Mouse (Mus musculus) megakaryocyte, embryonic 14.5 days (primary cell): Measurements from ENCODE around the gene Aptx. TPM values are rescaled to one million over a fixed set of nuclear protein-coding genes. Genes with fewer than 3 reads are reported as not detected.

Experiments used
- H3K27me3 ChIP-seq: replicated peaks from 2 replicates; pipeline ENCODE3; 2012; ENCODE audit warnings: inconsistent platforms
- H3K36me3 ChIP-seq: replicated peaks from 2 replicates; pipeline ENCODE3; 2012; ENCODE audit warnings: low read length, inconsistent platforms, mixed read lengths
- H3K4me1 ChIP-seq: 2 replicates; pipeline ENCODE4 v1.6.1; 2012; ENCODE audit warnings: inconsistent platforms
- H3K4me3 ChIP-seq: replicated peaks from 2 replicates; pipeline ENCODE3; 2012; ENCODE audit warnings: moderate library complexity, mild to moderate bottlenecking, inconsistent platforms
- H3K9me3 ChIP-seq: 2 replicates; pipeline ENCODE4 v1.6.1; 2012; ENCODE audit warnings: inconsistent platforms
- FLI1 ChIP-seq: IDR thresholded peaks from 2 replicates; pipeline ENCODE4 v1.6.1; 2012; ENCODE audit warnings: low read length, inconsistent platforms, mixed read lengths
- GATA1 ChIP-seq: IDR thresholded peaks from 3 replicates; pipeline ENCODE4 v1.6.1; 2012; ENCODE audit warnings: mixed read lengths, low read length, inconsistent platforms, borderline replicate concordance
- polyA plus RNA-seq: library from polyadenylated mRNA; stranded (reverse); fragments of >175 nt; gene quantifications from 2 replicates; pipeline ENCODE4 v1.2.3, GENCODE M21; 2012; ENCODE audit warnings: low replicate concordance; ENCODE audit not compliant: insufficient read depth

Gene Aptx
- polyA plus RNA-seq, 1 experiment, result 7.4 TPM

- peaks cover 4% of the 10 kb centered on the region; the same call in 1 of the 2 replicates for H3K4me1 ChIP-seq
- no peaks in the 10 kb centered on the region for H3K36me3 ChIP-seq
- peaks cover 6% of the 10 kb centered on the region; the same call in 1 of the 2 replicates for H3K9me3 ChIP-seq
- no peak for TF ChIP-seq FLI1
- H3K4me3 ChIP-seq, result no peak overlapping the region
- H3K27me3 ChIP-seq, result peaks cover 19% of the 10 kb centered on the region
Measured at GRCm38 (mm10) chr4:40677132-40677531, 25.9 kb downstream of the Aptx start.

- peaks cover 6% of the 10 kb centered on the region; the same call in 1 of the 2 replicates for H3K9me3 ChIP-seq
- H3K4me3 ChIP-seq, result no peak overlapping the region
- TF ChIP-seq GATA1, result no peak
- no peak for TF ChIP-seq FLI1
- no peaks in the 10 kb centered on the region for H3K36me3 ChIP-seq
- H3K27me3 ChIP-seq, result peaks cover 19% of the 10 kb centered on the region
- peaks cover 4% of the 10 kb centered on the region; the same call in 1 of the 2 replicates for H3K4me1 ChIP-seq
Measured at GRCm38 (mm10) chr4:40676338-40676737, 26.7 kb downstream of the Aptx start.

GRCm38 (mm10) chr4:40673526-40673925 is 29.5 kb downstream of the Aptx start:
- peaks cover 17% of the 10 kb centered on the region for H3K27me3 ChIP-seq
- H3K4me3 ChIP-seq, result no peak overlapping the region
- peaks cover 6% of the 10 kb centered on the region; the same call in 1 of the 2 replicates for H3K9me3 ChIP-seq
- H3K36me3 ChIP-seq, result no peaks in the 10 kb centered on the region
- TF ChIP-seq GATA1 (no peak), FLI1 (no peak)
- H3K4me1 ChIP-seq, result peaks cover 4% of the 10 kb centered on the region; the same call in 1 of the 2 replicates

GRCm38 (mm10) chr4:40666237-40667012 is 36.6 kb downstream of the Aptx start:
- Histone ChIP-seq H3K4me1 (0 out of 2 replicates have a peak, but pooled peaks cover 6% of the 10 kb centered on the region), H3K36me3 (no peaks in the 10 kb centered on the region), H3K4me3 (no peak overlapping the region), H3K27me3 (peaks cover 2% of the 10 kb centered on the region), H3K9me3 (peaks cover 18% of the 10 kb centered on the region)
- TF ChIP-seq FLI1 (no peak), GATA1 (no peak)

- Histone ChIP-seq H3K9me3 (no peaks in the 10 kb centered on the region), H3K36me3 (no peaks in the 10 kb centered on the region), H3K27me3 (no peaks in the 10 kb centered on the region), H3K4me1 (peaks cover 13% of the 10 kb centered on the region), H3K4me3 (no peak overlapping the region)
- TF ChIP-seq GATA1, result no peak
- no peak for TF ChIP-seq FLI1
Measured at GRCm38 (mm10) chr4:40651055-40651454, 51.9 kb downstream of the Aptx start.

- peaks cover 5% of the 10 kb centered on the region; the same call in 1 of the 2 replicates for H3K9me3 ChIP-seq
- no peaks in the 10 kb centered on the region for H3K36me3 ChIP-seq
- H3K4me3 ChIP-seq, result peak overlapping the region; percentile 10
- H3K27me3 ChIP-seq, result no peaks in the 10 kb centered on the region
- TF ChIP-seq FLI1 (no peak), GATA1 (no peak)
- H3K4me1 ChIP-seq, result peaks cover 13% of the 10 kb centered on the region
Measured at GRCm38 (mm10) chr4:40649111-40649510, 53.9 kb downstream of the Aptx start.

GRCm38 (mm10) chr4:40643567-40643966 is 59.4 kb downstream of the Aptx start:
- Histone ChIP-seq H3K27me3 (no peaks in the 10 kb centered on the region), H3K9me3 (peaks cover 8% of the 10 kb centered on the region), H3K36me3 (no peaks in the 10 kb centered on the region), H3K4me1 (no peaks in the 10 kb centered on the region), H3K4me3 (no peak overlapping the region)
- TF ChIP-seq GATA1 (no peak), FLI1 (no peak)

GRCm38 (mm10) chr4:40640991-40641390 is 62.0 kb downstream of the Aptx start:
- Histone ChIP-seq H3K4me3 (no peak overlapping the region), H3K36me3 (no peaks in the 10 kb centered on the region), H3K27me3 (no peaks in the 10 kb centered on the region), H3K9me3 (peaks cover 8% of the 10 kb centered on the region), H3K4me1 (no peaks in the 10 kb centered on the region)
- no peak for TF ChIP-seq FLI1
- no peak for TF ChIP-seq GATA1

Other genes starting within 250 kb of the Aptx start
- gene Tmem215, start 231.0 kb downstream of the Aptx start, polyA plus RNA-seq, result not detected in 2 replicates
- 0.81 and 43.5 TPM in 2 replicates for gene Dnaja1, start 19.0 kb upstream of the Aptx start, polyA plus RNA-seq
- 8.3 TPM in 1 of 2 replicates, not detected in the other for gene Smu1, start 54.7 kb upstream of the Aptx start, polyA plus RNA-seq
- gene B4galt1, start 150.8 kb upstream of the Aptx start, polyA plus RNA-seq, result 43.8 and 101 TPM in 2 replicates
- not detected in 2 replicates for gene Spink4, start 216.9 kb upstream of the Aptx start, polyA plus RNA-seq
- gene Bag1, start 245.1 kb upstream of the Aptx start, polyA plus RNA-seq, result 409 and 1,033 TPM in 2 replicates
- 6.2 TPM in 1 of 2 replicates, not detected in the other for gene Chmp5, start 245.2 kb upstream of the Aptx start, polyA plus RNA-seq